Mouse (Mus musculus) liver, adult 2 months (tissue): ENCODE measurements at regions not wholly inside any gene's neighbourhood (a gene's known extent, or its start where the extent isn't known, plus 50 kb on each side); places are given as distances from the start of the nearest gene placed in this dataset.

Source experiments
- CTCF ChIP-seq: fragments of 200-500 bp; IDR thresholded peaks from 2 replicates; pipeline ENCODE4 v1.5.1; 2011; ENCODE audit warnings: low read depth, low read length, control low read depth
- POLR2A ChIP-seq: fragments of 200-500 bp; IDR thresholded peaks from 2 replicates; pipeline ENCODE4 v1.6.1; 2011; ENCODE audit warnings: low read length, control low read depth; ENCODE audit not compliant: insufficient read depth; ENCODE audit errors: extremely low read depth

GRCm38 (mm10) chr10:119107728-119108127 lies 132.1 kb downstream of the Cand1 start:
- TF ChIP-seq CTCF (no peak), POLR2A (no peak)
